Mouse (Mus musculus) hindbrain, embryonic 11.5 days (tissue): ENCODE measurements at regions not wholly inside any gene's neighbourhood (a gene's known extent, or its start where the extent isn't known, plus 50 kb on each side); places are given as distances from the start of the nearest gene placed in this dataset.
A peak's percentile ranks its signal among the peaks of the same experiment; 100 is the strongest.

Experiments
- ATAC-seq: fragments of 200-750 bp; cut with Nextera tagmentation; 2 replicates; pipeline ENCODE4 v1.8.0; 2017; ENCODE audit warnings: mild to moderate bottlenecking, moderate TSS enrichment, moderate library complexity; ENCODE audit not compliant: low FRiP score
- DNase-seq: peaks from one replicate; pipeline ENCODE4 v3.0.0-alpha.2; 2015; ENCODE audit warnings: low spot score
- H3K27ac ChIP-seq: fragments of 300-500 bp; sonication (generic); 2 replicates; pipeline ENCODE4 v1.5.1; 2014; ENCODE audit warnings: mild to moderate bottlenecking, low read depth, low read length
- H3K27me3 ChIP-seq: fragments of 300-500 bp; sonication (generic); 2 replicates; pipeline ENCODE4 v1.6.1; 2014; ENCODE audit warnings: mild to moderate bottlenecking, low read length, moderate library complexity, mixed read lengths; ENCODE audit not compliant: control insufficient read depth, insufficient read depth
- H3K36me3 ChIP-seq: fragments of 300-500 bp; sonication (generic); 2 replicates; pipeline ENCODE4 v1.6.1; 2014; ENCODE audit warnings: mild to moderate bottlenecking, low read length, moderate library complexity, mixed read lengths; ENCODE audit not compliant: control insufficient read depth, insufficient read depth
- H3K4me1 ChIP-seq: fragments of 300-500 bp; sonication (generic); replicated peaks from 2 replicates; pipeline ENCODE4 v1.6.1; 2014; ENCODE audit warnings: low read length, mixed read lengths; ENCODE audit not compliant: control insufficient read depth, insufficient read depth
- H3K4me2 ChIP-seq: fragments of 300-500 bp; sonication (generic); replicated peaks from 2 replicates; pipeline ENCODE4 v1.6.1; 2014; ENCODE audit warnings: mild to moderate bottlenecking, low read depth, low read length
- H3K4me3 ChIP-seq: fragments of 300-500 bp; sonication (generic); 2 replicates; pipeline ENCODE4 v1.5.1; 2014; ENCODE audit warnings: low read depth, low read length
- H3K9ac ChIP-seq: fragments of 300-500 bp; sonication (generic); 2 replicates; pipeline ENCODE4 v1.6.1; 2014; ENCODE audit warnings: low read depth, low read length
- H3K9me3 ChIP-seq: fragments of 300-500 bp; sonication (generic); 2 replicates; pipeline ENCODE4 v1.6.1; 2016; ENCODE audit warnings: low read length; ENCODE audit not compliant: control insufficient read depth
- WGBS: fragments of 180-500 bp; shearing (Covaris S2); extraction: QIAGEN DNeasy Blood & Tissue Kit; methylation state at CpG from one replicate; pipeline ENCODE4 v1.1.7; 2014; 5-methylcytosine and 5-hydroxymethylcytosine counted together

DNA sequence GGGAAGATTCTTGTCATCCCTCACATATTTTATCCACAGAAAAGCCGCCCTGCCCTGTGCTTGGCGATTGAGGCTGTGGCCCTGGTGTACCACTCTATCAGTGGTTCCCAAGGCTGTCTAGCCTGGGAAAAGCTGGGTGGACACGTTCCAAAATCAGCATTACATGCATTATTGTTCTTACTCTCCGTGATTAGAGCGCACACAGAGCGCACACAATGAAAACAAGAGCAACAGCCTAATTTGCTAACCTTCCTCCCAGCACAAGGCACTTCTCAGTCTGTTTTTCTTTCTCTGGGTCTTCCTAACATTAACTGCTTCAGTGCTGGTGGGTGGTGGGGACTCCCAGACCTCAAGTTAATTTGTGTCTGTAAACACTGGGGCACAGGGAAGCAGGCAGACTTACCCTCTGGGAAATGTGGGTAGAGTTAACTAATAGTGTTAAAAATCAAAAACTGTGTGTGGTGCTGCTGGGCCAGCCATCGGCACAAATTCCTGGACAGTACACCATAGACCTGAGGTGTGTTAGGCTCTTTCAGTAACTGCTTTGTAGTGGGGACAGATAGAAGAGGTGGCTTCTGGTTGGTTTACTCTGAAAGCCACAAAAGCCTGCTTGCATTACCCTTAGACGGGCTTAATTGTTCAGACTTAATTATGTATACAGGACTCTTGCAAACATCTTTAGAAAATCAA is 137.8 kb upstream of the Hey2 start:
- Histone ChIP-seq H3K4me3 (peak overlapping the region; percentile 6; the same call in 1 of the 2 replicates), H3K9ac (no peak overlapping the region), H3K36me3 (no peaks in the 10 kb centered on the region), H3K4me2 (peak overlapping the region; percentile 21), H3K4me1 (no peaks in the 10 kb centered on the region; the same call in 1 of the 2 replicates), H3K9me3 (no peaks in the 10 kb centered on the region), H3K27me3 (no peaks in the 10 kb centered on the region), H3K27ac (no peak overlapping the region)
- 5% methylated on average over 8 of the region's 8 CpGs for WGBS
- ATAC-seq (peak; percentile 91), DNase-seq (peak; percentile 52)

DNA sequence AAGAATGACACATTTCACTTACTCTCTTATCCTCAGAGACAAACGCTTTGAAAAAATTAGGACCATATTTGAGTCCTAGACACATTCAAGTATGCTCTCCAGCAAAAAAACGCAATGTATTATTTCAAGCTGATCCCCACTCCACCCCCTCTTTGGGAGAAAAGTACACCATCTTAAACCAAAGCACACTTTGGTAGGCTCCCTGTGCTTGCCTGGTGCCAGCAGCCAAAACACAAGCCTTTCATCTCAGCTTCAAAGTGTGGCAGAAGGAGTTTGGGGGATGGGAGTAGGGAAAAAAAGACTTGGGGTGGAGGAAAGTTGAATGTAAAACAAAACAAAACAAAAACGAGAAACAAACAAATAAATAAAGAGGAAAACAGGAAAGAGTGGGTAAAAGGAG is 137.2 kb upstream of the Hey2 start:
- Histone ChIP-seq H3K36me3 (no peaks in the 10 kb centered on the region), H3K4me1 (no peaks in the 10 kb centered on the region; the same call in 1 of the 2 replicates), H3K9me3 (no peaks in the 10 kb centered on the region), H3K9ac (no peak overlapping the region), H3K4me3 (peak overlapping the region; percentile 6; the same call in 1 of the 2 replicates), H3K4me2 (peak overlapping the region; percentile 21), H3K27me3 (no peaks in the 10 kb centered on the region), H3K27ac (no peak overlapping the region)
- DNase-seq (peak; percentile 23), ATAC-seq (no peak)
- 16% methylated on average over 3 of the region's 3 CpGs for whole genome bisulfite sequencing

DNA sequence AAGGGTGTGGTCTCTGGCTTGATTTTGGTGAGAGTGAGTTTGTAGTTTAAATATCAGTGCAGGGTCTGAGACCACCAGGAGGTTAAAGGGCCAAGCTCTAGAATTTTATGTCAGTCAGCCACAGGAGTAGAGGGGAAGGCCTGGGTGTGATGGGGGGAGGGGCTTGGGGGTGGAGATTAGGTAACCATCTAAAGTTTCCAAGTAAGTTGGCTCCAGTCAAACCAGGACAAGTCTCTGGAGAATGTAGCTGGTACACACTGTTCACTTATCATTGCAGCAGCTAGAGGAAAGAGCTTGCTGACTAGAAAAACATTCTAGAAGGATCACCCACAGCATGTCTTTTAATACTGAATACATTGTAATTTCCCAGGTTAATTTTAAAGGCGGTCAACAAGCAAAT is 123.6 kb upstream of the Hey2 start:
- 92% methylated on average over 1 of the region's 1 CpGs for WGBS

DNA sequence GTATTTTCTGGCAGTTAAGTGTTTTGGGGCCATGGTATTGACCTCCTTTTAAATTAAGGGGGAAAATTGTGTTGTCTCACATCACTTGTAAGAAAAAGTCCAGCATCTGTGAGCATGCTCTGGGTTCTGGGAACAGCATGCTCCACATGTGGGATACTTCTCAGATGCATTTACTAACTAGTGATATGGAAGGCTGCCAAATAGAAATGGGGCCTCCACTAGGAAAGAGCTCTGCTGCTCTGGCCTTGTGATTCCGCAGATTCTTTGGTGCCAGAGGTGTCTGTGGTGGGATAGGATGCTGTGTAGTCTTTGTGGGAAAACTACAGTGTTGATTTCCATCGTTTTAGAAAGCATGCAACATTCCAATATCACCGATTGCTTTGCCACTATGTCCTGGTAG is 111.2 kb upstream of the Hey2 start:
- H3K27me3 ChIP-seq, result no peaks in the 10 kb centered on the region
- no peak overlapping the region for H3K4me3 ChIP-seq
- no peak for DNase-seq
- no peak overlapping the region for H3K27ac ChIP-seq
- H3K9ac ChIP-seq, result no peak overlapping the region
- H3K4me1 ChIP-seq, result no peaks in the 10 kb centered on the region
- no peaks in the 10 kb centered on the region for H3K36me3 ChIP-seq
- 84% methylated on average over 3 of the region's 3 CpGs for WGBS
- ATAC-seq, result no peak
- no peak overlapping the region for H3K4me2 ChIP-seq
- H3K9me3 ChIP-seq, result no peaks in the 10 kb centered on the region

More for the DNA sequence above, 123.6 kb upstream of the Hey2 start:
- no peaks in the 10 kb centered on the region for H3K4me1 ChIP-seq
- H3K9ac ChIP-seq, result no peak overlapping the region
- no peak overlapping the region for H3K4me3 ChIP-seq
- H3K9me3 ChIP-seq, result no peaks in the 10 kb centered on the region
- H3K27ac ChIP-seq, result no peak overlapping the region
- DNase-seq (no peak), ATAC-seq (no peak)
- no peak overlapping the region for H3K4me2 ChIP-seq
- no peaks in the 10 kb centered on the region for H3K27me3 ChIP-seq
- H3K36me3 ChIP-seq, result no peaks in the 10 kb centered on the region

DNA sequence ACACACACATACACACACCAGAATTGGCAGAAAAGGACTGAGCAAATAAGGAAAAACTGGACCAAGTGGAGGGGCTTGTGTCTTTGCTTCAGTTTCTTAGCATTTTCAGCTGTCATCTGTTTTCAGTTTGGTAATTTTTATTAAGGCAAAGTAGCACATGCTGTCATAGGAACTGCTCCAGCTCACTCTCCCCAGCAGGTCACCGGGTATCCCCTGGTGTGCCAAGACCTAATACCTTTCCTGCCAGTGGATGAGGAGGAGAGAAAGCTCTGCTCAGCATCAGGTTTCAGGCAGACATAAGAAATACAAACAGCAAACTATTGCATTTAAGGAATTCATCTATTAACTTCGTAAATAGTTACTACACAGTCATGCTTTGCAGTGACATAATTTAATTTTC is 109.8 kb upstream of the Hey2 start:
- Histone ChIP-seq H3K4me2 (no peak overlapping the region), H3K4me1 (no peaks in the 10 kb centered on the region), H3K27me3 (no peaks in the 10 kb centered on the region), H3K27ac (no peak overlapping the region), H3K36me3 (no peaks in the 10 kb centered on the region), H3K4me3 (no peak overlapping the region), H3K9ac (no peak overlapping the region), H3K9me3 (no peaks in the 10 kb centered on the region)
- DNase-seq, result no peak
- no peak for ATAC-seq
- WGBS, result 55% methylated on average over 2 of the region's 2 CpGs

DNA sequence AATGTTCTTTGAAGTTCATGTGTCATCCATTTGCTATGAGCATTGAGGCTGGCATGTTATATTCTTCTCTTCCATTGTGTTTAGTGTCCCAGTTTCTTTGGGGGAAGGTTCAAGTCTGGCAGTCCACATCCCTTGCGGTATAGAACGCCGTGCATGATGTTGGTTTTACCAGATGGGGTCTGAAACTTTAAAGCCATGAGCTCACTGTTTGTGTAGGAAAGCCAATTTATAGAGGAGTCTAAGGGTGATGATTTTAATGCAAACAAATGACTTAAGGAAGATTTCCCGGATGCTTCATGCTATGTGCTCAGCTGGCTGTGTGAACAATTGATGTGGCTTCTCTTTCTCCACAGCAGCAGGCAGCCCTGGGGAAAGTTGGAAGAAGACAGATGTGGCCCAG is 104.0 kb upstream of the Hey2 start:
- no peak for ATAC-seq
- DNase-seq, result no peak

DNA sequence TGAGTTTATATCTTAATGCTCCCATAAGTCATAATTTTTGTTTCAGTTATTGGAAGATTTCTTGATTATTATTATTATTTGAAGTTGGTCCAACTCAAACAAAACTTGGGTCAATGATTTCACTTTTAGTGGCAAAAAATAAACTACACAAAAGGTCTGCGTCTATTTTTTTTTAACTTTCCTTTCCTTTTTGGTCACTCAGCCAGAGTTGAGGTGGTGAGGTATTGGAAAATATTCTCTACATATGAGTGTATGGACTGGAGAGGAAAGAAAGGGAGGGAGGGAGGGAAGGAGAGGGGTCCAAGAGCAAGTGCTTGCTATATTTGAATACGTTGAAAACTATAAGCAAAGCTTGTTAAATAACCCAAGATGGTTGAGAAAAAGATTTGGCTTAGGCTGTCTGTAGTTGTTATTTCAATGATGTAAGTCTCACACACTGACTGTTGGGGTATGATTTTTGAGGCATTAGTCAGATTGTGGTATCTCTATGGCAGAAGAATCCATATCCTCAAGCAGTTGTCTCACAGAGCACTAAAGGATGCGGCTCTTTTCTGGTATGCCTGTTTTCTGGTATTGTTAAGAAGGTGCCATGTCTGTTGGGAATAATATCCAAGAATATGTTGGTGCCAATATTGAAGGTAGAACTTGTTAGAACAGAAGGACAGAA is 75.9 kb upstream of the Hey2 start:
- no peak overlapping the region for H3K4me2 ChIP-seq
- ATAC-seq, result no peak
- H3K36me3 ChIP-seq, result no peaks in the 10 kb centered on the region
- no peaks in the 10 kb centered on the region for H3K4me1 ChIP-seq
- no peak for DNase-seq
- no peak overlapping the region for H3K27ac ChIP-seq
- no peaks in the 10 kb centered on the region for H3K9me3 ChIP-seq
- no peak overlapping the region for H3K9ac ChIP-seq
- WGBS, result 93% methylated on average over 3 of the region's 3 CpGs
- H3K4me3 ChIP-seq, result no peak overlapping the region
- H3K27me3 ChIP-seq, result no peaks in the 10 kb centered on the region

More for the DNA sequence above, 104.0 kb upstream of the Hey2 start:
- Histone ChIP-seq H3K9ac (no peak overlapping the region), H3K4me1 (no peaks in the 10 kb centered on the region), H3K27me3 (no peaks in the 10 kb centered on the region), H3K27ac (no peak overlapping the region), H3K4me2 (no peak overlapping the region), H3K4me3 (no peak overlapping the region), H3K36me3 (no peaks in the 10 kb centered on the region), H3K9me3 (no peaks in the 10 kb centered on the region)
- 78% methylated on average over 4 of the region's 4 CpGs for WGBS

DNA sequence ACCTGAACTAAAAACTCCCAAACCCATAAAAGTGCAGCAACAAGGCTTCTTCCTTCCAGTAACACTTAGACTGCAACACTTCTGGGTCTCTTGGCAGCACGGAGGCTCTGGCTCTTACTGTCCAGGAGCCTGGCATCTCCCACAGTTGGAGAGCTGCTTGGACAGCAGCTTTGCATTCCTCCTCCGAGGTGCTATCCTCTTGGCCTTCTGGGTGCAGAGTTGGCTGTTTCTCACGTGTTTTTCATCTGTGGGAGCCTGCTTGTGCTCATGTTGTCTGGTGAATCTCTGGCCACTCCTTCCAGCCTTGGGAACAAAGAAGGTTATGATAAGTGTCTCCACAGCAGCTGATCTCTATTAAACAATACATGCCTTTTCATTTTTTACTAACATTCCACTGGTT is 51.2 kb upstream of the Hey2 start:
- Histone ChIP-seq H3K4me2 (no peak overlapping the region), H3K4me3 (no peak overlapping the region), H3K27ac (no peak overlapping the region), H3K4me1 (no peaks in the 10 kb centered on the region), H3K9me3 (no peaks in the 10 kb centered on the region), H3K27me3 (no peaks in the 10 kb centered on the region), H3K36me3 (no peaks in the 10 kb centered on the region), H3K9ac (no peak overlapping the region)
- WGBS, result 61% methylated on average over 3 of the region's 3 CpGs
- DNase-seq (no peak), ATAC-seq (no peak)
